Mouse (Mus musculus): ENCODE data around the gene Ndufb4. TPM values are rescaled to one million over a fixed set of nuclear protein-coding genes. Genes with fewer than 3 reads are reported as not detected.

The Ndufb4 gene
- polyA plus RNA-seq, 1 experiment: 63.7 TPM

DNA sequence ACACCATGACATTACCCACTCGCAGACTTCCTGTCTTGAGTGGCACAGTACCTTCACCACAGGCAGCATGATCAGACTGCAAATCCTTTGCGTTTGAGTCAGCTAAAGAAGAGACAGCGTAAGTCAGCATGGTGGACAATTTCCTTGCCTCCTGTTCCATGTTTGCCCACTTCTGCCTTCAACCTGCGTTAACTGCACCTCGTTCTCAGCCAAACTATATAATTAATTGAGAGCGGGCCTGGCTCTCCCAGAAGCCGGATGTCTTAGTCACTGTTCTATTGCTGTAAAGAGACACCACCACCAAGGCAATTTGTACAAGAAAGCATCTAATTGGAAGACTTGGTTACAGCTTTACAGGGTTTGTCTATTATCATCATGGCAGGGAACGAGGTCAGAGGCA lies 26.6 kb upstream of the Ndufb4 start:
- H3K27ac ChIP-seq (ENCODE audit: insufficient read depth, low read depth, low read length): no peak overlapping the region
- TF ChIP-seq POLR2A (IDR thresholded peaks at IDR 0.05; ENCODE audit: borderline replicate concordance, low read depth, low read length) (no peak), CTCF (IDR thresholded peaks at IDR 0.05; ENCODE audit: low read depth, low read length) (no peak)
- H3K4me3 ChIP-seq (ENCODE audit: insufficient read depth, low read length): no peak overlapping the region
- peaks cover 3% of the 10 kb centered on the region; the same call in 1 of the 2 replicates for H3K4me1 ChIP-seq (ENCODE audit: control insufficient read depth, insufficient read depth, low read length)

DNA sequence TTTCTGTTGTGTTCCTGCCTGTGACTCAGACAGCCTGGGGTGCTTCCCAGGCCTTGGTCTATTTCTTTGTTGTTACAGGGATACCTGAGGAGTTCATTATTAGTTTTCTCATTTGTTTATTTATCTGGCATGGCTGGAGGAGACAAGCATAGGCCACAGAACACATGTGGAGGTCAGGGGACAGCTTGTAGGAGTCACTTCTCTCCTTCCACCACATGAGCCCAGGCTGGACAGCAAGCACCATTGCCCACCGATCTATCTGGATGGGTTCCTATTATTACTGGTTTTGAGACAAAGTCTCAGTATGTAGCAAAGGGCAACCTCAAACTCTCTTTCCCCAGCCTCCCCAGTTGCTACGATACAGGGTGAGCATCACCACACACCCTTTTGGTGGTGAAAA lies 26.0 kb upstream of the Ndufb4 start:
- Histone ChIP-seq H3K4me3 (ENCODE audit: insufficient read depth, low read length) (no peak overlapping the region), H3K27ac (ENCODE audit: insufficient read depth, low read depth, low read length) (no peak overlapping the region)
- no peak for TF ChIP-seq POLR2A (IDR thresholded peaks at IDR 0.05; ENCODE audit: borderline replicate concordance, low read depth, low read length)
- TF ChIP-seq CTCF (IDR thresholded peaks at IDR 0.05; ENCODE audit: low read depth, low read length): no peak

DNA sequence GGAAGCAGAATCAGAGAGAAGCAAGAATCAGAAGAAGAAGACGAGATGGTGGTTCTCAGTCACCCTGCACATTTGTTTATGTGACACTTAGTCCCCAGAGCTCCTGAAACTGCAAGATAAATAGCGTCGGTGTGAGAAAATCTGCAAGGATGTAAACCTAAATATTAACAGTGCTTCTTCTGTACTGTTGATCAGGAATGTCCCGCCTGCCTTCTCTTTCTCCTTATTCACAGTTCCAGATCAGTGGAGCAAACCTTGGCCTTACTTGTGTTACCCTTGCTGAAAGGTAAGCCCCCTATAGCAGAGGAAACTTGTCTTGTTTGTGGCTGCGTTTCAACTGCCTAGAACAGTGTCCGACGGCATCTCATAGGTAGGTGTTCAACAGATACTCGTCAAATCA lies 23.3 kb upstream of the Ndufb4 start:
- H3K27ac ChIP-seq (ENCODE audit: insufficient read depth, low read depth, low read length): no peak overlapping the region
- no peaks in the 10 kb centered on the region for H3K4me1 ChIP-seq (ENCODE audit: control insufficient read depth, insufficient read depth, low read length)
- no peak overlapping the region for H3K4me3 ChIP-seq (ENCODE audit: insufficient read depth, low read length)
- TF ChIP-seq CTCF (IDR thresholded peaks at IDR 0.05; ENCODE audit: low read depth, low read length) (no peak), POLR2A (IDR thresholded peaks at IDR 0.05; ENCODE audit: borderline replicate concordance, low read depth, low read length) (no peak)

More for the DNA sequence above, 26.0 kb upstream of the Ndufb4 start:
- H3K4me1 ChIP-seq (ENCODE audit: control insufficient read depth, insufficient read depth, low read length): peaks cover under 1% of the 10 kb centered on the region; the same call in 1 of the 2 replicates

DNA sequence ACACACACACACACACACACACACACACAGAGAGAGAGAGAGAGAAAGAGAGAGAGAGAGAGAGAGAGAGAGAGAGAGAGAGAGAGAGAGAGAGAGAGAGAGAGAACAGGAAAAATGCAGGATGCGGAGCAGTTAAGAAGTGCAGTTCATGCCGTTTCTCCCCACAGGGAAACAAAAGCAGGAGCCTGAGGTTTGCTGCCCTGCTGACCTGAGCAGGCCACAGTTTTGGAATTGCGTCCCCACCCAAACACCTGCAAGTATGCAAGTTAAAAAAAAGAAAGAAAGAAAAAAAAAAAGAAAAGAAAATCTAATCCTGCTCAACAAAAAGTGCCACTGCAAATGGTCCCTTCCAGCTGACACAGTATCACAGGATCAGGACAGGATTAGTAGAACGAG lies 22.4 kb upstream of the Ndufb4 start:
- Histone ChIP-seq H3K27ac (ENCODE audit: insufficient read depth, low read depth, low read length) (no peak overlapping the region), H3K4me3 (ENCODE audit: insufficient read depth, low read length) (no peak overlapping the region), H3K4me1 (ENCODE audit: control insufficient read depth, insufficient read depth, low read length) (no peaks in the 10 kb centered on the region)
- TF ChIP-seq CTCF (IDR thresholded peaks at IDR 0.05; ENCODE audit: low read depth, low read length) (no peak), POLR2A (IDR thresholded peaks at IDR 0.05; ENCODE audit: borderline replicate concordance, low read depth, low read length) (no peak)

DNA sequence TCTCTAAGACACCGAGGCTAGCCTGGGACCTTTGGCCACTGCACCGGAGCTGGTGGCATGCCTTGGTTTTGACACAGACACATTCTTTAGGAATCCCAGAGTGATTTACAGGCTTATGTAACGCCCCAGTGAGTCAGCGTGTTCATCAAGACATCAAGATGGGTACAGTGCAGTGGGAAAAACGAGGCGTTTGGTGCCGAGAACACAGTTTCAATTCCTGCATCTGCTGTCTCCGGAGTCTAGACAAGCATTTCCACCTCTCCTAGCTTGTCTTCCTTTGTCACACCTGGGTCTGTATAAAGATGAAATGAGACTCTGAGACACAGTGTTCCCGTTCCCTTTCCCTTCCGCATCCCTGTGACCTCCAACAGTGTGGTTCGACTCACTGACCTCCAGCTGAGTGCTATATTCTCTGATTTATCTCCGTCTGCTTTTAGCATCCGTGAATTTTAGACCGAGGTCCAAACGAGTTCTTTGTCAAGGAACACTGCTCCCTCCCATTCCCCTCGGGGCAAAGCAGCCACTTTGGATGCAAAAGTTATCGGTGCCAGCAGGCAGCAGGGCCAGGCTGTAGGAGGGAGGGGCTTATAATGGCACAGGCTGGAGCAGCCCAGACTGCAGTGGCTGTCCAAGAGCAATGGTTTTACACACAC lies 21.9 kb upstream of the Ndufb4 start:
- Histone ChIP-seq H3K4me3 (ENCODE audit: insufficient read depth, low read length) (no peak overlapping the region), H3K27ac (ENCODE audit: insufficient read depth, low read depth, low read length) (no peak overlapping the region), H3K4me1 (ENCODE audit: control insufficient read depth, insufficient read depth, low read length) (no peaks in the 10 kb centered on the region)
- TF ChIP-seq CTCF (IDR thresholded peaks at IDR 0.05; ENCODE audit: low read depth, low read length): no peak
- no peak for TF ChIP-seq POLR2A (IDR thresholded peaks at IDR 0.05; ENCODE audit: borderline replicate concordance, low read depth, low read length)

DNA sequence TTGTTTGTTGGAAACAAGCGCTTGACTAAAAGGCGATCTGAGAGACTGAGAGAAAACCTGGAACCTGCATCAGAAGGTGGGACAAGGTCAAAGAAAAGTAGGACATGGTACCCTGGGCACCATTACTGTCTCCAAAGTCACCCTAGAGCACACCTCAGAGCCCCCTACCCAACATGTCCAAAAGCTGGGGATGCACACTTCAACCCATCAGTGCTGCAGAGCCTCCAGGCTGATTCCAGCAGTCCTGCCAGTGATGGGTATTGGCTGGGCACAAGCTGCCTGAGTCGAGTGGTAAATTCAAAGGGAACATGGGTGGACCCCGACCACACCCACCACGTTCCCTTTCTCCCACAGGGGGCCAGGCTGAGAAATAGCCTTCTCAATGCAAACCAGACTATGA lies 21.1 kb upstream of the Ndufb4 start:
- no peak overlapping the region for H3K4me3 ChIP-seq (ENCODE audit: insufficient read depth, low read length)
- peaks cover 3% of the 10 kb centered on the region; the same call in 1 of the 2 replicates for H3K4me1 ChIP-seq (ENCODE audit: control insufficient read depth, insufficient read depth, low read length)
- no peak overlapping the region for H3K27ac ChIP-seq (ENCODE audit: insufficient read depth, low read depth, low read length)
- no peak for TF ChIP-seq POLR2A (IDR thresholded peaks at IDR 0.05; ENCODE audit: borderline replicate concordance, low read depth, low read length)
- no peak for TF ChIP-seq CTCF (IDR thresholded peaks at IDR 0.05; ENCODE audit: low read depth, low read length)

DNA sequence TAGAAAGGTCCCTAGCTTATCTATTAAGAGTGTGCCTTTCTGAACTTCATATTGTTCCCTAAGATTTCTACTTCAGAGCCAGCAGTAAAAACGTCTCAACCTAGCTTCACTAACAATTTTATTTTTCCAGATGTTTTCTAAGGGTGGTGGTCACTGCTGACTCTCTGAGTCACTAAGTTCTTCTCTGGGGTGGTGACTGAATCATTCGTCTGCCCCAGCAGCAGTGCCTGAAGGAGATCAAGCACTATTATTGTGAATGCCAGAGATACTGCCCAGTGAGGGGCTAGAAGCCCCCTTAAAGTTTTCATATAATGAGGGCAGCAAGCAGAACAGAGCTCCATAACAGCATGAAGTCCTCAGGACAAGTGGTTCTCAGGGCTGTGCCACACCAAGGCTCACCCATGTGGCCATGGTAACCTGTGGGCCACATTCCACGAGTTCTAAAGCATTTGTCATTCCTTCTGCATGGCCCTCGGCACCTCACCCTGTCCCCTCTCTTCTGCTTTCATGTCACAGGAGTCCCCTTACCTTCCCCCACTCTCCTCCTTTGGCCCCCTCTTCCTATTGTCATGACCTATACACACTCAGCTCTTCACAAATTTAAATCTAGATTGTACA lies 16.5 kb upstream of the Ndufb4 start:
- Histone ChIP-seq H3K4me3 (ENCODE audit: insufficient read depth, low read length) (no peak overlapping the region), H3K4me1 (ENCODE audit: control insufficient read depth, insufficient read depth, low read length) (peaks cover 3% of the 10 kb centered on the region; the same call in 1 of the 2 replicates), H3K27ac (ENCODE audit: insufficient read depth, low read depth, low read length) (no peak overlapping the region)
- no peak for TF ChIP-seq POLR2A (IDR thresholded peaks at IDR 0.05; ENCODE audit: borderline replicate concordance, low read depth, low read length)
- no peak for TF ChIP-seq CTCF (IDR thresholded peaks at IDR 0.05; ENCODE audit: low read depth, low read length)

DNA sequence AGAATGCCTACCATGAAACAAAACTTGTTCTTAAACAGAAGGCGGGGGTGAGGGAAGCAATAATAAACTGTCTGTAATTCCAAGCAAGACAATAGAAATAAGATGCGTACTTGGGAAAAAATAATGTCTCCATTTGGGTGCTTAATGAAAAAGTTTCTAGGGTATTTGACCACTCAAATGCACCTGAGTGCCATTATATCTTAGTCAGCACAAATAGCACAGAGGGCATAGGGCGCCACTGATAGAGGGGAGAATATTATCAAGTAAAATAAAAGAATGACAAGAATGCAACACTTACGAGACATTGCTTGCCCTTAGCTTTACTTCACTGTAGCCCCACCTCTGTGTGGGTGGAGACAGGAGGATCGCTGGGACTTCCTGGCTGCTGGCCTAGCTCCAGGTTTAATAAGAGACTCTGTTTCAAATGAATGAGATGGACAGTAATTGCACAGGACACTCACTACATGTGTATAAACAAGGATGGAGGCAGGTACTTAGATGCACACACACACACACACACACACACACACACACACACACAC lies 11.2 kb upstream of the Ndufb4 start:
- no peak overlapping the region for H3K4me3 ChIP-seq (ENCODE audit: insufficient read depth, low read length)
- peaks cover 2% of the 10 kb centered on the region; the same call in 1 of the 2 replicates for H3K4me1 ChIP-seq (ENCODE audit: control insufficient read depth, insufficient read depth, low read length)
- TF ChIP-seq POLR2A (IDR thresholded peaks at IDR 0.05; ENCODE audit: borderline replicate concordance, low read depth, low read length): no peak
- no peak for TF ChIP-seq CTCF (IDR thresholded peaks at IDR 0.05; ENCODE audit: low read depth, low read length)

DNA sequence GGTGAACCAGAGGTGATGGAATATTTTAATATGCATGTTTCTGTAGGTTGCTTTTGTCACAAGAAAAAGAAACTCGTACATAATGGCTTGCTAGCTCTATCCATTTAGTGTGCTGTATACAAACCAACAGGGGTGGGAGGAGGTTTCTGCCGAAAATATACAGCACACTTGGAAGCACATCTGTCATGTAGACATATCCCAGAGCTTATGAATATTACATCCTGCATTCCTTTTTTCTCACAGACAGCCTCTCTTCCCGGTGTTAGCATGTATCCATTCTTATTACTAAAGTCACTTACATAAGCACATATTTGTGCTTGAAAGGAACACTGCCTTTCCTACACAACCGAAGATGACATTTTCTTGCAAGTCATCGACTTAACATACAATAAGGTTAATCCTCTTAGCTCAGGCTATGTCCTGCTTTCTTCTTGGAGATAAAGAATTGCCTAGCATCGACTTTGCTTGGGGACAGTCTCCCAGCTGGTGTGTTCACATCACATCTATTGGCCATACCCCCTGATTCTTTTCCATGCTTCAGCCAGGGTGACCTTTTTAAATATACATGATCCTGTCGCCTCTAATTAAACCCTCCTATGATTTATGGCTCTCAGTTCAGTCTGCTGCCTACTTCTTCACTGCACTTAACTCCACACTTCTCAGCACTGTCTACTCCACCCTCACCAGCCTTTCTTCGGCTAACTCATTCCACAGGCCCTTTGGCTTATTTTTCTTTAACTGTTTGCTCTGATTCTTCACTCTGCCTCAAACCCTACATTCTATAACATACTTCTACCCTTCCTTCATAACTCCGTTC lies 9.6 kb upstream of the Ndufb4 start:
- TF ChIP-seq CTCF (IDR thresholded peaks at IDR 0.05; ENCODE audit: low read depth, low read length) (no peak), POLR2A (IDR thresholded peaks at IDR 0.05; ENCODE audit: borderline replicate concordance, low read depth, low read length) (no peak)

More for the DNA sequence above, 11.2 kb upstream of the Ndufb4 start:
- no peak overlapping the region for H3K27ac ChIP-seq (ENCODE audit: insufficient read depth, low read depth, low read length)

More for the DNA sequence above, 9.6 kb upstream of the Ndufb4 start:
- Histone ChIP-seq H3K27ac (ENCODE audit: insufficient read depth, low read depth, low read length) (no peak overlapping the region), H3K4me3 (ENCODE audit: insufficient read depth, low read length) (no peak overlapping the region), H3K4me1 (ENCODE audit: control insufficient read depth, insufficient read depth, low read length) (peaks cover 2% of the 10 kb centered on the region; the same call in 1 of the 2 replicates)

All from bone marrow macrophage, adult 2 months (primary cell).